Mouse (Mus musculus) CH12.LX (cell line): Measurements from ENCODE around the gene Podn. TPM values are rescaled to one million over a fixed set of nuclear protein-coding genes. Genes with fewer than 3 reads are reported as not detected.

Experiments used
- DNase-seq: peaks from one replicate; pipeline ENCODE4 v3.0.0-alpha.2; 2013; ENCODE audit errors: extremely low read depth
- H3K27ac ChIP-seq: 2 replicates; pipeline ENCODE4 v1.5.1; 2012; ENCODE audit warnings: low read depth, mild to moderate bottlenecking, control low read depth, moderate library complexity; ENCODE audit not compliant: insufficient read depth
- H3K27me3 ChIP-seq: replicated peaks from 2 replicates; pipeline ENCODE3; 2012; ENCODE audit warnings: inconsistent platforms
- H3K36me3 ChIP-seq, 2 experiments: replicated peaks in 1 of 2; 2 replicates each; pipeline versions ENCODE3 to v1.6.1; 2012; ENCODE audit warnings: inconsistent platforms in 1 of 2, low read length in 1 of 2, mild to moderate bottlenecking in 1 of 2, mixed read lengths in 1 of 2, moderate library complexity in 1 of 2; ENCODE audit not compliant: control insufficient read depth in 1 of 2, insufficient read depth in 1 of 2
- H3K4me1 ChIP-seq, 2 experiments: 2 replicates each; pipeline ENCODE4 v1.6.1; 2012; ENCODE audit warnings: inconsistent platforms in 1 of 2, moderate library complexity in 1 of 2; ENCODE audit not compliant: insufficient read depth in 2 of 2, control insufficient read depth in 1 of 2
- H3K4me2 ChIP-seq: 2 replicates; pipeline ENCODE4 v1.6.1; 2012; ENCODE audit warnings: low read depth, mild to moderate bottlenecking, control low read depth; ENCODE audit not compliant: poor library complexity, insufficient read depth, severe bottlenecking
- H3K4me3 ChIP-seq, 3 experiments: fragments of 150-350 bp in 1 of 3; sonication (generic) in 1 of 3; replicated peaks in 1 of 3; 2 replicates each; pipeline versions ENCODE3 to v1.5.1; 2011 to 2012; ENCODE audit warnings: low read depth in 2 of 3, low read length in 2 of 3, mild to moderate bottlenecking in 2 of 3, moderate library complexity in 2 of 3, control low read depth in 1 of 3, improper control_type of control experiment in 1 of 3, inconsistent platforms in 1 of 3, mixed read lengths in 1 of 3; ENCODE audit not compliant: poor library complexity in 1 of 3
- H3K79me2 ChIP-seq: replicated peaks from 2 replicates; pipeline ENCODE4 v1.6.1; 2012; ENCODE audit warnings: mild to moderate bottlenecking, moderate library complexity; ENCODE audit not compliant: control insufficient read depth, poor library complexity, insufficient read depth, severe bottlenecking; ENCODE audit errors: extremely low read depth
- H3K9ac ChIP-seq: 2 replicates; pipeline ENCODE4 v1.6.1; 2012; ENCODE audit warnings: low read depth, mild to moderate bottlenecking, control low read depth, moderate library complexity; ENCODE audit not compliant: insufficient read depth
- H3K9me3 ChIP-seq: replicated peaks from 2 replicates; pipeline ENCODE3; 2012; ENCODE audit warnings: low read length, inconsistent platforms, mixed read lengths
- CHD1 ChIP-seq: IDR thresholded peaks from 2 replicates; pipeline ENCODE4 v1.6.1; 2012; ENCODE audit warnings: low read depth, low read length, improper control_type of control experiment, inconsistent platforms
- CHD2 ChIP-seq: IDR thresholded peaks from 2 replicates; pipeline ENCODE4 v1.6.1; 2011; ENCODE audit warnings: low read length, improper control_type of control experiment
- CTCF ChIP-seq, 2 experiments: IDR thresholded peaks in 1 of 2; conservative IDR thresholded peaks in 1 of 2; 2 replicates each; pipeline ENCODE4 v1.5.1; 2011 to 2012; ENCODE audit warnings: low read depth in 2 of 2, low read length in 2 of 2, improper control_type of control experiment in 1 of 2, inconsistent platforms in 1 of 2, mild to moderate bottlenecking in 1 of 2, moderate library complexity in 1 of 2
- E2F4 ChIP-seq: IDR thresholded peaks from 2 replicates; pipeline ENCODE4 v1.6.1; 2011; ENCODE audit warnings: low read depth, low read length, improper control_type of control experiment; ENCODE audit not compliant: insufficient replicate concordance
- ELF1 ChIP-seq: IDR thresholded peaks from 2 replicates; pipeline ENCODE4 v1.6.1; 2014; ENCODE audit warnings: low read depth, mild to moderate bottlenecking, inconsistent platforms, low read length, improper control_type of control experiment
- EP300 ChIP-seq: IDR thresholded peaks from 2 replicates; pipeline ENCODE4 v1.6.1; 2011; ENCODE audit warnings: low read length, improper control_type of control experiment
- ETS1 ChIP-seq: conservative IDR thresholded peaks from 2 replicates; pipeline ENCODE4 v1.6.1; 2012; ENCODE audit warnings: low read depth, mild to moderate bottlenecking, inconsistent platforms, low read length, improper control_type of control experiment, moderate library complexity
- GABPA ChIP-seq: IDR thresholded peaks from 2 replicates; pipeline ENCODE4 v1.6.1; 2012; ENCODE audit warnings: low read depth, low read length, improper control_type of control experiment, inconsistent platforms; ENCODE audit not compliant: insufficient replicate concordance
- HCFC1 ChIP-seq: IDR thresholded peaks from 2 replicates; pipeline ENCODE4 v1.6.1; 2012; ENCODE audit warnings: low read depth, mild to moderate bottlenecking, inconsistent platforms, low read length, improper control_type of control experiment
- JUN ChIP-seq: IDR thresholded peaks from 2 replicates; pipeline ENCODE4 v1.6.1; 2011; ENCODE audit warnings: low read depth, mild to moderate bottlenecking, low read length, improper control_type of control experiment, moderate library complexity; ENCODE audit not compliant: insufficient read depth
- KAT2A ChIP-seq: IDR thresholded peaks from 2 replicates; pipeline ENCODE4 v1.6.1; 2012; ENCODE audit warnings: low read length, improper control_type of control experiment, inconsistent platforms; ENCODE audit not compliant: insufficient replicate concordance
- MAFK ChIP-seq: IDR thresholded peaks from 2 replicates; pipeline ENCODE4 v1.6.1; 2011; ENCODE audit warnings: low read length, improper control_type of control experiment; ENCODE audit not compliant: insufficient replicate concordance
- MAX ChIP-seq: IDR thresholded peaks from 2 replicates; pipeline ENCODE4 v1.6.1; 2011; ENCODE audit warnings: low read length, improper control_type of control experiment
- MEF2A ChIP-seq: IDR thresholded peaks from 2 replicates; pipeline ENCODE4 v1.6.1; 2014; ENCODE audit warnings: low read depth, mild to moderate bottlenecking, inconsistent platforms, low read length, improper control_type of control experiment, borderline replicate concordance
- MYC ChIP-seq: IDR thresholded peaks from 2 replicates; pipeline ENCODE4 v1.6.1; 2011; ENCODE audit warnings: low read depth, mild to moderate bottlenecking, improper control_type of control experiment, low read length
- NRF1 ChIP-seq: IDR thresholded peaks from 2 replicates; pipeline ENCODE4 v1.6.1; 2014; ENCODE audit warnings: low read depth, mild to moderate bottlenecking, inconsistent platforms, low read length, improper control_type of control experiment, moderate library complexity
- PAX5 ChIP-seq: IDR thresholded peaks from 2 replicates; pipeline ENCODE4 v1.6.1; 2012; ENCODE audit warnings: low read length, inconsistent platforms, mixed read lengths
- POLR2A ChIP-seq: IDR thresholded peaks from 2 replicates; pipeline ENCODE4 v1.6.1; 2011; ENCODE audit warnings: low read depth, mild to moderate bottlenecking, improper control_type of control experiment, low read length
- POLR2AphosphoS2 ChIP-seq: IDR thresholded peaks from 2 replicates; pipeline ENCODE4 v1.6.1; 2011; ENCODE audit warnings: low read depth, low read length, improper control_type of control experiment
- TBP ChIP-seq: conservative IDR thresholded peaks from 2 replicates; pipeline ENCODE4 v1.6.1; 2011; ENCODE audit warnings: low read depth, low read length, improper control_type of control experiment
- TCF12 ChIP-seq: IDR thresholded peaks from 2 replicates; pipeline ENCODE4 v1.6.1; 2014; ENCODE audit warnings: low read depth, mild to moderate bottlenecking, inconsistent platforms, low read length, improper control_type of control experiment
- USF2 ChIP-seq: conservative IDR thresholded peaks from 2 replicates; pipeline ENCODE4 v1.6.1; 2011; ENCODE audit warnings: low read depth, low read length, improper control_type of control experiment
- ZC3H11A ChIP-seq: IDR thresholded peaks from 2 replicates; pipeline ENCODE4 v1.6.1; 2012; ENCODE audit warnings: low read depth, mild to moderate bottlenecking, inconsistent platforms, low read length, improper control_type of control experiment
- ZKSCAN1 ChIP-seq: IDR thresholded peaks from 2 replicates; pipeline ENCODE4 v1.6.1; 2012; ENCODE audit warnings: low read depth, inconsistent platforms, low read length, improper control_type of control experiment, borderline replicate concordance
- dilution Hi-C: fragments of 300-500 bp; cut with MboI; formaldehyde crosslinking; loops from 2 replicates; pipeline ENCODE4 v1.14.3; 2020; ENCODE audit warnings: low sequenced_read_pairs; ENCODE audit not compliant: extremely low pct_unique_long_range_greater_than_20kb, extremely low pct_ligation_motif_present
- in situ Hi-C: fragments of 300-500 bp; cut with MboI; formaldehyde crosslinking; loops from 3 replicates; pipeline ENCODE4 v1.14.3; 2019; ENCODE audit warnings: low sequenced_read_pairs, low pct_ligation_motif_present, low pct_unique_long_range_greater_than_20kb, mixed read lengths
- polyA plus RNA-seq: library from polyadenylated mRNA; unstranded; fragments of >175 nt; gene quantifications from 2 replicates; pipeline ENCODE4 v1.2.1, GENCODE M21; 2012; ENCODE audit warnings: low read depth; ENCODE audit not compliant: insufficient read length
- total RNA-seq, 2 experiments: library from RNA; depleted of rRNA; stranded (reverse); fragments of 300-350 nt in 1 of 2; fragments of >200 nt in 1 of 2; gene quantifications; 2 replicates each; pipeline ENCODE4 v1.2.3; 2012 to 2014

The Podn gene
- total and polyA plus RNA-seq, 3 experiments, result 0.04 TPM; not detected in 2

- TF ChIP-seq KAT2A (no peak), EP300 (peak; percentile 35; the same call in 1 of the 2 replicates), E2F4 (no peak), MAX (0 out of 2 replicates have a peak, but pooled peaks have one; percentile 9), MEF2A (peak; percentile 26; the same call in 1 of the 2 replicates), TBP (peak; percentile 79), ETS1 (no peak), ZKSCAN1 (peak; percentile 66), POLR2A (peak; percentile 79)
Measured at GRCm38 (mm10) chr4:108117924-108118876, 22.0 kb upstream of the Podn start (continued).

GRCm38 (mm10) chr4:108117488-108117887 is 21.2 kb upstream of the Podn start:
- in situ Hi-C loops, result no loop called here

GRCm38 (mm10) chr4:108116466-108116865 is 20.2 kb upstream of the Podn start:
- peaks cover 0 to 11% of the 10 kb centered on the region in 2 experiments for H3K36me3 ChIP-seq
- in situ Hi-C loops (no loop called here), dilution Hi-C loops (no loop called here)
- no peak overlapping the region for H3K4me2 ChIP-seq
- no peaks in the 10 kb centered on the region for H3K9me3 ChIP-seq
- no peak for DNase-seq
- no peaks in the 10 kb centered on the region for H3K27me3 ChIP-seq
- no peak overlapping the region for H3K4me3 ChIP-seq
- H3K4me1 ChIP-seq, result peaks cover 0 to 30% of the 10 kb centered on the region in 2 experiments; a peak in 1 of 4 replicates
- H3K27ac ChIP-seq, result no peak overlapping the region
- H3K79me2 ChIP-seq, result no peaks in the 10 kb centered on the region; the same call in 1 of the 2 replicates
- H3K9ac ChIP-seq, result no peak overlapping the region
- no peak for TF ChIP-seq CHD1
- no peak for TF ChIP-seq PAX5
- TF ChIP-seq ZC3H11A, result no peak
- no peak for TF ChIP-seq CTCF (conservative IDR thresholded peaks at IDR 0.05 in 1 of 2, IDR thresholded peaks at IDR 0.05 in 1 of 2; ENCODE audit: low read depth in 2 of 2, low read length in 2 of 2)
- TF ChIP-seq MAX, result no peak
- TF ChIP-seq POLR2AphosphoS2, result no peak
- TF ChIP-seq CHD2, result no peak
- no peak for TF ChIP-seq POLR2A
- TF ChIP-seq KAT2A, result no peak
- TF ChIP-seq MEF2A, result no peak
- TF ChIP-seq USF2, result no peak
- no peak for TF ChIP-seq GABPA
- TF ChIP-seq ELF1, result no peak
- no peak for TF ChIP-seq ZKSCAN1
- TF ChIP-seq MYC, result no peak
- TF ChIP-seq HCFC1, result no peak
- no peak for TF ChIP-seq MAFK

More at GRCm38 (mm10) chr4:108117488-108117887, 21.2 kb upstream of the Podn start:
- Histone ChIP-seq H3K27me3 (no peaks in the 10 kb centered on the region), H3K9me3 (no peaks in the 10 kb centered on the region), H3K27ac (no peak overlapping the region), H3K9ac (no peak overlapping the region), H3K36me3 (peaks cover 0 to 2% of the 10 kb centered on the region in 2 experiments), H3K79me2 (no peaks in the 10 kb centered on the region; the same call in 1 of the 2 replicates), H3K4me2 (peak overlapping the region; percentile 40; the same call in 1 of the 2 replicates), H3K4me3 (peak overlapping the region in 1 of 3 experiments; percentile 44), H3K4me1 (peaks cover 0 to 30% of the 10 kb centered on the region in 2 experiments; a peak in 1 of 4 replicates)
- no peak for DNase-seq
- TF ChIP-seq TCF12 (no peak), JUN (no peak), NRF1 (no peak), ETS1 (no peak), PAX5 (no peak), MAFK (no peak), TBP (0 out of 2 replicates have a peak, but pooled peaks have one; percentile 50), HCFC1 (no peak), MEF2A (no peak)
- dilution Hi-C loops, result no loop called here
